Mouse (Mus musculus) midbrain, postnatal 0 days (tissue): ENCODE data around the gene Ttc36. TPM values are rescaled to one million over a fixed set of nuclear protein-coding genes. Genes with fewer than 3 reads are reported as not detected.

ENCODE experiments used
- ATAC-seq: fragments of 200-750 bp; cut with Nextera tagmentation; 2 replicates; pipeline ENCODE4 v1.8.0; 2017; ENCODE audit warnings: moderate number of reproducible peaks, mild to moderate bottlenecking, moderate TSS enrichment, moderate library complexity; ENCODE audit not compliant: low FRiP score
- DNase-seq: peaks from one replicate; pipeline ENCODE4 v3.0.0-alpha.2; 2015; ENCODE audit warnings: low spot score
- H3K27ac ChIP-seq: fragments of 300-500 bp; sonication (generic); 2 replicates; pipeline ENCODE4 v1.5.1; 2014; ENCODE audit warnings: low read depth, mild to moderate bottlenecking, low read length, mixed read lengths
- H3K27me3 ChIP-seq: fragments of 300-500 bp; sonication (generic); 2 replicates; pipeline ENCODE4 v1.6.1; 2014; ENCODE audit warnings: low read length, control low read depth, mixed read lengths; ENCODE audit not compliant: insufficient read depth
- H3K36me3 ChIP-seq: fragments of 300-500 bp; sonication (generic); 2 replicates; pipeline ENCODE4 v1.6.1; 2014; ENCODE audit warnings: low read length, control low read depth, mixed read lengths; ENCODE audit not compliant: insufficient read depth
- H3K4me1 ChIP-seq: fragments of 300-500 bp; sonication (generic); 2 replicates; pipeline ENCODE4 v1.6.1; 2014; ENCODE audit warnings: mild to moderate bottlenecking, control low read depth, antibody characterized with exemption, low read length, mixed read lengths; ENCODE audit not compliant: insufficient read depth
- H3K4me2 ChIP-seq: fragments of 300-500 bp; sonication (generic); 2 replicates; pipeline ENCODE4 v1.6.1; 2014; ENCODE audit warnings: low read depth, mild to moderate bottlenecking, low read length, mixed read lengths; ENCODE audit not compliant: poor library complexity, severe bottlenecking
- H3K4me3 ChIP-seq: fragments of 300-500 bp; sonication (generic); 2 replicates; pipeline ENCODE4 v1.5.1; 2014; ENCODE audit warnings: low read depth, mild to moderate bottlenecking, low read length, moderate library complexity
- H3K9ac ChIP-seq: fragments of 300-500 bp; sonication (generic); replicated peaks from 2 replicates; pipeline ENCODE4 v1.6.1; 2014; ENCODE audit warnings: mild to moderate bottlenecking, low read length, moderate library complexity, mixed read lengths; ENCODE audit not compliant: poor library complexity, severe bottlenecking
- H3K9me3 ChIP-seq: fragments of 300-500 bp; sonication (generic); 2 replicates; pipeline ENCODE4 v1.6.1; 2016; ENCODE audit warnings: low read length, control low read depth
- CTCF ChIP-seq: IDR thresholded peaks from 2 replicates; pipeline ENCODE4 v1.5.1; 2016; ENCODE audit warnings: antibody characterized with exemption, mild to moderate bottlenecking
- WGBS: fragments of 180-500 bp; shearing (Covaris S2); extraction: QIAGEN DNeasy Blood & Tissue Kit; methylation state at CpG from one replicate; pipeline ENCODE4 v1.1.7; 2014; 5-methylcytosine and 5-hydroxymethylcytosine counted together
- polyA plus RNA-seq: library from polyadenylated mRNA; unstranded; fragments of >200 nt; fragmentation: Nextera tagmentation; extraction: Ambion mirVana; gene quantifications from 2 replicates; pipeline ENCODE4 v1.2.1, GENCODE M21; 2015
- total RNA-seq: library from RNA; depleted of rRNA; stranded (reverse); fragments of >200 nt; gene quantifications from 2 replicates; pipeline ENCODE4 v1.2.3, GENCODE M21; 2014

Ttc36 gene
- total and polyA plus RNA-seq, 2 experiments from 2014 or later = 1.0 to 3.3 TPM

GRCm38 (mm10) chr9:44828944-44829343, 26.1 kb upstream of the Ttc36 start:
- Histone ChIP-seq H3K9me3 (no peaks in the 10 kb centered on the region), H3K36me3 (peaks cover 86% of the 10 kb centered on the region), H3K27ac (no peak overlapping the region), H3K27me3 (no peaks in the 10 kb centered on the region), H3K9ac (no peak overlapping the region), H3K4me2 (no peak overlapping the region), H3K4me3 (no peak overlapping the region), H3K4me1 (no peaks in the 10 kb centered on the region)
- TF ChIP-seq CTCF = no peak
- DNase-seq = no peak
- 98% methylated on average over 11 of the region's 11 CpGs for WGBS
- ATAC-seq = no peak

GRCm38 (mm10) chr9:44826660-44827059, 23.8 kb upstream of the Ttc36 start:
- DNase-seq (no peak), ATAC-seq (no peak)
- Histone ChIP-seq H3K36me3 (peaks cover 84% of the 10 kb centered on the region), H3K9me3 (no peaks in the 10 kb centered on the region), H3K27ac (no peak overlapping the region), H3K4me1 (no peaks in the 10 kb centered on the region), H3K27me3 (no peaks in the 10 kb centered on the region), H3K9ac (no peak overlapping the region), H3K4me3 (no peak overlapping the region), H3K4me2 (no peak overlapping the region)
- no peak for TF ChIP-seq CTCF
- WGBS = 88% methylated on average over 7 of the region's 7 CpGs

- H3K9me3 ChIP-seq = no peaks in the 10 kb centered on the region
- no peak overlapping the region; the same call in 1 of the 2 replicates for H3K27ac ChIP-seq
- TF ChIP-seq CTCF = no peak
- H3K4me3 ChIP-seq = no peak overlapping the region
- no peaks in the 10 kb centered on the region for H3K4me1 ChIP-seq
- H3K9ac ChIP-seq = no peak overlapping the region
- 88% methylated on average over 15 of the region's 15 CpGs for WGBS
- no peak overlapping the region for H3K4me2 ChIP-seq
- H3K36me3 ChIP-seq = peaks cover 97% of the 10 kb centered on the region
- DNase-seq (peak; percentile 70), ATAC-seq (no peak)
- H3K27me3 ChIP-seq = no peaks in the 10 kb centered on the region
These were observed 17.3 kb upstream of the Ttc36 start for GRCm38 (mm10) chr9:44819920-44820827.

- Histone ChIP-seq H3K9ac (no peak overlapping the region), H3K27me3 (no peaks in the 10 kb centered on the region), H3K36me3 (peaks cover 98% of the 10 kb centered on the region), H3K4me2 (no peak overlapping the region), H3K4me1 (no peaks in the 10 kb centered on the region), H3K9me3 (no peaks in the 10 kb centered on the region), H3K27ac (no peak overlapping the region), H3K4me3 (no peak overlapping the region)
- DNase-seq (no peak), ATAC-seq (no peak)
- WGBS = 92% methylated on average over 5 of the region's 5 CpGs
- no peak for TF ChIP-seq CTCF
These were observed 14.7 kb upstream of the Ttc36 start for GRCm38 (mm10) chr9:44817522-44817921.

- Histone ChIP-seq H3K4me2 (no peak overlapping the region), H3K4me3 (no peak overlapping the region), H3K27me3 (no peaks in the 10 kb centered on the region), H3K9me3 (no peaks in the 10 kb centered on the region), H3K27ac (no peak overlapping the region), H3K9ac (no peak overlapping the region), H3K36me3 (peaks cover 95% of the 10 kb centered on the region), H3K4me1 (no peaks in the 10 kb centered on the region)
- no peak for TF ChIP-seq CTCF
- ATAC-seq (no peak), DNase-seq (no peak)
- 95% methylated on average over 8 of the region's 8 CpGs for WGBS
These were observed 11.3 kb upstream of the Ttc36 start for GRCm38 (mm10) chr9:44814179-44814578.

GRCm38 (mm10) chr9:44810316-44810715, 7.4 kb upstream of the Ttc36 start:
- Histone ChIP-seq H3K27me3 (no peaks in the 10 kb centered on the region), H3K27ac (no peak overlapping the region), H3K9me3 (no peaks in the 10 kb centered on the region), H3K4me2 (no peak overlapping the region), H3K9ac (no peak overlapping the region), H3K4me1 (no peaks in the 10 kb centered on the region), H3K36me3 (peaks cover 90% of the 10 kb centered on the region), H3K4me3 (no peak overlapping the region)
- TF ChIP-seq CTCF = no peak
- DNase-seq (no peak), ATAC-seq (no peak)
- 91% methylated on average over 10 of the region's 10 CpGs for WGBS
